Mouse (Mus musculus) heart, embryonic 12.5 days (tissue): ENCODE data around the gene Snrpa1. TPM values are rescaled to one million over a fixed set of nuclear protein-coding genes. Genes with fewer than 3 reads are reported as not detected.

Experiments
- ATAC-seq: fragments of 200-750 bp; cut with Nextera tagmentation; 2 replicates; pipeline ENCODE4 v1.8.0; 2017; ENCODE audit warnings: moderate TSS enrichment, moderate library complexity; ENCODE audit not compliant: insufficient number of reproducible peaks, low FRiP score
- H3K27ac ChIP-seq: fragments of 300-500 bp; sonication (generic); 2 replicates; pipeline ENCODE4 v1.5.1; 2016; ENCODE audit warnings: mild to moderate bottlenecking, moderate library complexity; ENCODE audit not compliant: poor library complexity, severe bottlenecking
- H3K27me3 ChIP-seq: fragments of 300-500 bp; sonication (generic); replicated peaks from 2 replicates; pipeline ENCODE4 v1.6.1; 2016; ENCODE audit warnings: mild to moderate bottlenecking, moderate library complexity
- H3K36me3 ChIP-seq: fragments of 300-500 bp; sonication (generic); 2 replicates; pipeline ENCODE4 v1.6.1; 2016; ENCODE audit warnings: mild to moderate bottlenecking, moderate library complexity
- H3K4me1 ChIP-seq: fragments of 300-500 bp; sonication (generic); replicated peaks from 2 replicates; pipeline ENCODE4 v1.6.1; 2016; ENCODE audit warnings: mild to moderate bottlenecking
- H3K4me2 ChIP-seq: fragments of 300-500 bp; sonication (generic); 2 replicates; pipeline ENCODE4 v1.6.1; 2016; ENCODE audit warnings: mild to moderate bottlenecking, moderate library complexity
- H3K4me3 ChIP-seq: fragments of 300-500 bp; sonication (generic); 2 replicates; pipeline ENCODE4 v1.5.1; 2016; ENCODE audit warnings: mild to moderate bottlenecking
- H3K9ac ChIP-seq: fragments of 300-500 bp; sonication (generic); 2 replicates; pipeline ENCODE4 v1.6.1; 2016; ENCODE audit warnings: mild to moderate bottlenecking, moderate library complexity
- H3K9me3 ChIP-seq: fragments of 300-500 bp; sonication (generic); replicated peaks from 2 replicates; pipeline ENCODE4 v1.6.1; 2016; ENCODE audit warnings: mild to moderate bottlenecking, moderate library complexity
- WGBS: fragments of 180-500 bp; shearing (Covaris S2); methylation state at CpG from one replicate; pipeline ENCODE4 v1.1.7; 2016; 5-methylcytosine and 5-hydroxymethylcytosine counted together
- polyA plus RNA-seq: library from polyadenylated mRNA; unstranded; fragments of >200 nt; fragmentation: Nextera tagmentation; extraction: Ambion mirVana; gene quantifications from 2 replicates; pipeline ENCODE4 v1.2.1, GENCODE M21; 2016

Snrpa1 gene
- 113 and 114 TPM in 2 replicates for polyA plus RNA-seq

DNA sequence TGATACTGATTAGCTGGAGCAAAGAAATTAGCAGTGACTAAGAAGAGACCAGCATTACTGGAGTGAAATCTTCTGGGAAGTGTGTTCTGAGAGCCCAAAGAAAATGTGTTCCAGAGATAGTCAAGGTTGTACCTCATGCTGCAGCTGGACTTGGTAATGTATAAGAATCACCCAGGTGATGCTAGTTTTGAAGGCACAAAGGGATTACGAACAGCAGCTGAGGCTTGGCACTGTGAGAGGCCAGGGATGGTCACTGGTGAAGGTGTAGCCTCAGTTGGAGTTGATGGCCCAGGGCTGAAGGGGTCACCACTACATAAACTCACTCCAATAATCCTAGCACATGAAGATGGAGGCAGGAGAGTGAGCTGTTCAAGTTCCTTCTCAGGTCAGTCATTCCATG, at the start of gene Snrpa1:
Gene Snrpa1 (plus strand): TSS at position 301 of the 400 bp plus-strand sequence.
- Histone ChIP-seq H3K36me3 (peaks cover 11% of the 10 kb centered on the region), H3K9me3 (no peaks in the 10 kb centered on the region), H3K4me2 (peak within 1 kb of the TSS; percentile 95), H3K4me1 (peaks cover 14% of the 10 kb centered on the region), H3K9ac (peak within 1 kb of the TSS; percentile 89), H3K27ac (no peak within 1 kb of the TSS), H3K27me3 (peaks cover 6% of the 10 kb centered on the region; the same call in 1 of the 2 replicates), H3K4me3 (peak within 1 kb of the TSS; percentile 76)
- 53% methylated on average over 1 of the region's 1 CpGs for WGBS
- no peak for ATAC-seq

DNA sequence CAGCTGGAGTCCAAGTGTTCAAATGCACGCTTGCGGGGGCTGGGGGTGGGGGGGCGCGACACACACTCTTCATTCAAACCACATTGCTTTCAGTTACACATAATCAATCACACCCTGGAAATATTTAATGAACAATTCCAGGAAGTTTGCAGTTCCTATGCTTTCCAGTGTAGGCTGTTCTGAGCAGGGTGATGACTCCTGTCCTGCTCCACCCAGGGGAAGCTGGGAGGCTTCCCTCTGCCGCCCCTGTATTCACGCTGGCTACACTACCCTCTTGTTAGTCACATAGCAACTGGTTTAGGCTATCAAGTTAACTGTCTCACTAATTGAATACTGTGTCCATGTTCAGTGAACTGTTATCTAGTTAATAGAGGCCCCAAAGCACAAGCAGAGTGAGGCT, 48.3 kb upstream of the Snrpa1 start:
- 76% methylated on average over 6 of the region's 6 CpGs for WGBS
- ATAC-seq: no peak
- Histone ChIP-seq H3K27ac (no peak overlapping the region), H3K4me3 (no peak overlapping the region), H3K27me3 (no peaks in the 10 kb centered on the region; the same call in 1 of the 2 replicates), H3K4me1 (no peaks in the 10 kb centered on the region), H3K9me3 (no peaks in the 10 kb centered on the region), H3K36me3 (no peaks in the 10 kb centered on the region), H3K9ac (no peak overlapping the region), H3K4me2 (no peak overlapping the region)

DNA sequence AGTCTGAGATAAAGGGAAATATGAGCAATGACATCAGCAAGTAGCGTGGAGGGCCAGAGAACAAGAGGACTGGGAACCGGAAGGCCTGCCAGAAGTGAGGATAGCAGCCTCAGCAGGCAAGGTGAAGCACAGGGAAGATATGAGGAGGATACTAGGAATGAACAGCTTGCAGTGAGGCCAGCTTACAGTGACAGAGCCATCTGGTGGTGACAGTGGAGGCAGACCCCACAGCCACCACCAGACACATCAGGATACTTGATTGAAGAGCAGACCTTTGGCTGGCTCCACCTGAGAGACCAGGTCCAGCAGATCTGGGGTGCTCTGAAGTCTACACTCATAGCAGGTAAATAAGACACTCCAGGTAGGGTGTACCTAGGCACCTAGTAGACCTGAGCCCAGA, 31.1 kb upstream of the Snrpa1 start:
- Histone ChIP-seq H3K4me3 (no peak overlapping the region), H3K4me2 (no peak overlapping the region), H3K36me3 (no peaks in the 10 kb centered on the region), H3K9me3 (no peaks in the 10 kb centered on the region), H3K27ac (no peak overlapping the region), H3K9ac (no peak overlapping the region), H3K4me1 (peaks cover 8% of the 10 kb centered on the region), H3K27me3 (peaks cover 9% of the 10 kb centered on the region; the same call in 1 of the 2 replicates)
- no peak for ATAC-seq
- WGBS: 71% methylated on average over 2 of the region's 2 CpGs

DNA sequence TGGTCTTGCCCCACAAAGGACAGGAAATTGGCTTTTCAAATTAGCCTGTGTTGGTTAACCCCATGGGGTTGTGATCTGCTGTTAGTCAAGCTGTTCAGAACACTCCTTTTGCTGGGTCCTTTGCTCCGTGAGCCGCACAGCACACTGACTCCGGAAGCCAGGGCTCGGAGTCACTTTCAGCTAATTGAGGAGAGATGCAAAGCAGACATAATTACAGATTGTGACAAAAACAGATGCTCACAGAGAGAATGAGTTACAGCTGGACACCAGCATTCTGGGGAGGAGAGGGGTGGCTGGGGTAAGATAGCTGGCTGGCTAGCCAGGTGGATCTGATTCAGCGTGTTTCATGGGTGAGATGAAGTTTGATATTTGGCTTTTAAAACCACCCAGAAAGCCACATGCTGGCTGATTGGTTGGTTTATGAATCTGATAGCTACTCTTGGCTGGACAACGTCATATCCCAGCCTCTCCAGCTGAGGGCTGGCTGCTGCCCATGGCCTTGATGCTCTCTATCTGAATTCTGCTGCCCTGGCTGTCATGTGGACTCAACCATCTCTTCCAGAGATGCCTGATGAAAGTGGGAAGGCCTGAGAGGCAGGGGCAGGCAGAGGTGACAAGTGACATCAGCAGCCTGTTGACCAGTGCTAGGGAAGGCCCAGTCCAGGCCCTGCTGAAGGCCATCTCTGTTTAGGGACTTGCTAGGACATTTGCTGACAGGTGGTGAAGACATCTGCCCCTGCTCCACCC, 29.9 kb upstream of the Snrpa1 start:
- H3K4me2 ChIP-seq: no peak overlapping the region
- no peak overlapping the region for H3K9ac ChIP-seq
- H3K36me3 ChIP-seq: no peaks in the 10 kb centered on the region
- H3K9me3 ChIP-seq: no peaks in the 10 kb centered on the region
- WGBS: 51% methylated on average over 6 of the region's 6 CpGs
- peaks cover 15% of the 10 kb centered on the region for H3K27me3 ChIP-seq
- ATAC-seq: no peak
- H3K27ac ChIP-seq: no peak overlapping the region
- H3K4me1 ChIP-seq: peaks cover 8% of the 10 kb centered on the region
- no peak overlapping the region for H3K4me3 ChIP-seq

DNA sequence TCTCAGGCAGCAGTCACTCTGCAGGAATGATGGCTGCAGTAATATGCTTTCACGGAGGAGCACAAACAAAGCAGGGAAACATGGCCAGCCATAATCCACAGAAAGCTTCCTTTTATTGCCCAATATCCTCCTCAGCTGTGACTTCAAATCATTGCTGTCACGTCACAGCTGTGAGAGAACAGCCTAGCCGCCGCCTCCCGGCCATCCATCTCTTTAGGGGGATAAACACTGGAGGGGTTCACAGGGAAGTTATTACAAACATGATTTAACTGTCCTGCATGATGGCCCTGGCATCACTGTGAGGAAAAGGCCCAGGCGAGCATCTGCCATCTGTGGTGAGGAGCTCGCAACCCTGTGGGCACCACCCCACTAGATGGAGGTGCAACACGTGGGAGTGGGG, 22.0 kb upstream of the Snrpa1 start:
- no peaks in the 10 kb centered on the region for H3K36me3 ChIP-seq
- 81% methylated on average over 8 of the region's 8 CpGs for WGBS
- H3K4me3 ChIP-seq: no peak overlapping the region
- H3K4me1 ChIP-seq: peaks cover 7% of the 10 kb centered on the region
- H3K9ac ChIP-seq: no peak overlapping the region
- ATAC-seq: no peak
- H3K27me3 ChIP-seq: peaks cover 31% of the 10 kb centered on the region
- H3K4me2 ChIP-seq: no peak overlapping the region
- no peaks in the 10 kb centered on the region for H3K9me3 ChIP-seq
- no peak overlapping the region for H3K27ac ChIP-seq

DNA sequence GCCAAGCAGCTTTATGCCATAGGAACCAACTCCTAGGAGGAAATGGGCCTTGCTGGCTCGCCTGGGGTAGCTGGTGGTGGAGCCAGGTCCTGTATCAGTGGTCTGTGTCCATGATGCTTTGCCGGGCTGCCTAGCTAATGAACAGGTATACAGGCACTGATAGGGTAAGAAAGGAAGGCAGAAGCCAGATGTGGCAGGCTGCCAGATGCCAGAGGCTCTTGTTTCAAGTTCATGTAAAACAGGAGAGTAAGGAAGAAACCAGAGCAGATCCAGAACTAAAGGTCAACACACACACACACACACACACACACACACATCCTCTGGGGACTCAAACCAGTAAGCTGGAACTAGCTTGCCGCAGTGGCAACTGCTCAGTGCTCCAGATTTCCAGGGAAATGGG, 20.5 kb upstream of the Snrpa1 start:
- ATAC-seq: no peak
- H3K4me3 ChIP-seq: no peak overlapping the region
- peaks cover 7% of the 10 kb centered on the region for H3K4me1 ChIP-seq
- no peaks in the 10 kb centered on the region for H3K36me3 ChIP-seq
- no peak overlapping the region for H3K27ac ChIP-seq
- 50% methylated on average over 3 of the region's 3 CpGs for WGBS
- H3K27me3 ChIP-seq: peaks cover 33% of the 10 kb centered on the region
- H3K9ac ChIP-seq: no peak overlapping the region
- H3K9me3 ChIP-seq: no peaks in the 10 kb centered on the region
- no peak overlapping the region for H3K4me2 ChIP-seq

DNA sequence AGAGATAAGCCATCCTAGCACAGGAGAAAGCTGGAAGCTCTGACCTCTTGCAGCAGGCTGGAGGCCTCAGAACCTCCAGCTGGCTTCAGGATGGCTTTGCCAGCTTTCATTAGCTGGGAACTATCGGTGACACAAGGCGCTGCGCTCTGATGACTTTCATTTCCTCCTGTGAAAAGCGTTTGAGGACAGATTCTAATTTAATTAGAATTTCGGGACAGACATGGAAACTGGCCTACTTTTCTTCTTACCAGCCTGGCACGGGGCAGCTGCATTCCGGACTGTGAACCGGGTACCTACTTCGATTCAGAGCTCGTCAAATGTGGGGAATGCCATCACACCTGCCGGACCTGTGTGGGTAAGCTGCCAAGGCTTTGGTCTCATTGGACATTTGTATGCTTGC, 20.1 kb upstream of the Snrpa1 start:
- H3K36me3 ChIP-seq: no peaks in the 10 kb centered on the region
- peaks cover 7% of the 10 kb centered on the region for H3K4me1 ChIP-seq
- no peak overlapping the region for H3K9ac ChIP-seq
- H3K9me3 ChIP-seq: no peaks in the 10 kb centered on the region
- no peak overlapping the region for H3K4me3 ChIP-seq
- H3K27me3 ChIP-seq: peaks cover 33% of the 10 kb centered on the region
- no peak overlapping the region for H3K4me2 ChIP-seq
- H3K27ac ChIP-seq: no peak overlapping the region
- 80% methylated on average over 11 of the region's 11 CpGs for WGBS
- ATAC-seq: no peak

DNA sequence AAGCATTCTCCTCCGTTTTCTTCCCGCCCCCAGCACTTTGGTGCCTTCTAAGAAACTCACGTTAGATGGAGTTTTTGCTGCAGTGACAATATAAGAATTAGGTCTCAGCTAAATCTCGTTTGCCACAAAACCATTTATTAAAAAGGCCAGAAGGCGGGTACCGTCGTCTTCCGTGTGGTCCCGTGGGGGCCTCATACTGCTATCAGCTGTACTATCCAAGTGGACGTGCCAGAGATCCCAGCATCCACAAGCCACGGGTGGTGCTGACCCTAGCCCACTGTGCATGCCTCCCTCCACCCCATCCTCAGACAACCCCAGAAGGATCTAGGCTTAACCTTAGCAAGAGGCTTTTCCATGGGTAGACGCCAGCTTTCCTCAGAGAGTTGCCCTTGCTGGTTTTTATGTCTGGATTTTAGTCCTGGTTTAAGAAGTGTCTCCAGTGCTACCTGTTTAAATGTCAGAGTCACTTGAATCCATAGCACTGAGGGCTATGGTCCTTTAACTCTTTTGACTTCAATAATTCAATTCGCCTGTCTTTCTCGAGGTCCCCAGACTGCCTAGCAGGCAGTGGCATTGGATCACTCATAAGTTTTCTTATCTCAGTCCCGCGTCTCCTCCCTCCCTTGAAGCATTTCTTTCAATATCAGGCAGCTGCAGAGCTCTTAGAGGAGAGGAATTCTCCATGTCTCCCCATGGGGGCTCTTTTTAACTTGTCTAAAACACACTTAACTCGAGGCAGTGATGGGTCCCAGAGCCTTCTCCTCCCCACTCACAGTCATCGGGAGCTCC, 18.6 kb upstream of the Snrpa1 start:
- Histone ChIP-seq H3K27me3 (peaks cover 35% of the 10 kb centered on the region), H3K9ac (no peak overlapping the region), H3K4me3 (no peak overlapping the region), H3K9me3 (no peaks in the 10 kb centered on the region), H3K4me1 (peaks cover 7% of the 10 kb centered on the region), H3K27ac (no peak overlapping the region), H3K36me3 (no peaks in the 10 kb centered on the region), H3K4me2 (no peak overlapping the region)
- no peak for ATAC-seq
- WGBS: 64% methylated on average over 18 of the region's 18 CpGs

DNA sequence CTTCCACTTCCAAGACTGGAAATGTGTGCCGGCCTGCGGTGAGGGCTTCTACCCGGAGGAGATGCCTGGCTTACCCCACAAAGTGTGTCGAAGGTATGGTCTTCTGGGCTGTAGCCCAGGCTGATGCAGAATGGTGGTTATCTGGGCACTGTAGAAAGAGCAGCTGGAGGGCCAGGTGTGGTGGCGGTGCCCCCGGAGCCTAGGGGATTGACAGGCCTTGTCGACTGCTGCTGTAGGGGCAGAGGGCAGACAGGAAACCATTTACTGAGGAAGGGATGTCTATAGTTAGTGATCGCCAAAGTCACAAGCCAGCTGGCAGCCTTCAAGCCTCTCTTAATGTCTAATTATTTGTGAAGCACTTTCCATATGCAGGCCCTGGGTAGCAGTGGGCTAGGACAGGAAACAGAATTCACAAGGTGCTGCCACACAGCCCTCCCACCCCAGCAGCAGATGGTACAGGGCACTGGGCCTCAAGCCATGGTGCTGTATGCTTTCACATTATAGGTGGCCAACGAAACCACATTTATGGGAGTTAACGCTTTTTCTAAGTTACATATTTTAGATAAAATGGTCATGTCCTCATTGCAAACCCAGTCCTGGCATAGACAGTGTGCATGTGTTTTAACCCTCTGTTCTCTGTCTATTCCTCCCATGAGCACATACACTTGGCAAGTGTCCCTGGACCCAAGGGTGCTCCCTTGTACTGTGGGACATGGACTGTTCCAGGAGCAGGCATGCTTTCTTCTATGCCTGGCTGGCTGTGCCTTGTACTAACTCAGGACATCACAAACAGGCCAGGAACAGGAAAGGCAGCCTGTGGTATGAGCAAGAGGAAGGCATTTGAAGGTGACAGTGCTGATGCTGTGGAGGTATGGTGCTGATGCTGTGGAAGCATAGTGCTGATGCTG, 15.0 kb upstream of the Snrpa1 start, which contains the start of gene Gm45213:
Gene Gm45213 (plus strand): TSS at position 51 of the 908 bp plus-strand sequence.
- Histone ChIP-seq H3K27me3 (peaks cover 61% of the 10 kb centered on the region), H3K36me3 (no peaks in the 10 kb centered on the region), H3K27ac (no peak within 1 kb of the TSS), H3K9me3 (no peaks in the 10 kb centered on the region), H3K9ac (no peak within 1 kb of the TSS), H3K4me2 (no peak within 1 kb of the TSS), H3K4me1 (no peaks in the 10 kb centered on the region), H3K4me3 (no peak within 1 kb of the TSS)
- ATAC-seq: no peak
- 78% methylated on average over 10 of the region's 10 CpGs for WGBS

DNA sequence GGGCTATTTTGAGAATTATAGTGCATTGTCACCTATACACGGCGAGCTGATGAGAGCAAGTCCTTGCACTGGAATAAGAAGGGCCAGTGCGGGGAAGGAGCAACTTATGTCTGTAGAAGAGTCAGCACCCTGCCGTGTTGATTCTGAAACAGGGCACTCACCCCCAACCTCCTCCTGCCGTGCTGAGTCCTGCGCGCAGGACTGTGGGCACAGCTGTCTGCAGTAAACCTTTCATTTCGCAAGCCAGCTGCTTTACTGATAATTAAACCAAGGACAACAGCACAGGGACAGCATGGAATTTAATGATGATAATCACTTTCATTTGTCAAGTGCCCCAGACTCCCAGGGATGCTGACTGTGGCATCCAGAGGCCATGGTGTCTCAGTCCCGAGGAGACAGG, 14.2 kb upstream of the Snrpa1 start:
- Histone ChIP-seq H3K4me3 (no peak overlapping the region), H3K27ac (no peak overlapping the region), H3K4me2 (no peak overlapping the region), H3K36me3 (no peaks in the 10 kb centered on the region), H3K9ac (no peak overlapping the region), H3K4me1 (no peaks in the 10 kb centered on the region), H3K27me3 (peaks cover 63% of the 10 kb centered on the region), H3K9me3 (no peaks in the 10 kb centered on the region)
- no peak for ATAC-seq
- WGBS: 48% methylated on average over 9 of the region's 9 CpGs
